Mouse (Mus musculus): ENCODE results near the gene Ccnt2. TPM values are rescaled to one million over a fixed set of nuclear protein-coding genes. Genes with fewer than 3 reads are reported as not detected.

Ccnt2 gene
- total and polyA plus RNA-seq, 3 experiments = 18.1 to 30.8 (median 27.4) TPM

DNA sequence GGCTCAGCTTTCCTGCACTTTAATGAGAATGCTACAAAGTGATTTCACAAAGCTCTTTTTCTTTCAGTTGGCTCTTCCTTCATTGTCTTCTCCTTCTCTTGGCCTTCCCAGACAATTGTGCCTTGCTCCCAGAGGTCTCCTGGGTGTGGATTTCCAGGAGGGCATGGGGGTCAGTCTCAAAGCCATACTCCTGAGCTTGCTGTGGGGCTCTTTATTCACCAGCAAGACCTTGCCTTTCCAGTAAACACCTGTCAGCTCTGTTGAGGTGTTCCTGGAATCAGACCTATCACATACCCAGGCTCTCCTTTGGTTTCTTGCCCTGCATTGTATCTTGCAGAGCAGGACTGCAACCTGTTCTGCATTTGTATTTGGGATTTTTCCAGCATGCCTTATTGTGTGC lies 9.9 kb downstream of the Ccnt2 start:
- H3K4me1 ChIP-seq (ENCODE audit: control insufficient read depth in 1 of 2, insufficient read depth in 2 of 2) = peaks cover 11 to 73% of the 10 kb centered on the region in 2 experiments
- H3K9me3 ChIP-seq (replicated peaks; ENCODE audit: low read length) = no peaks in the 10 kb centered on the region
- DNase-seq (ENCODE audit: extremely low read depth) = no peak
- peaks cover 87% of the 10 kb centered on the region for H3K79me2 ChIP-seq (replicated peaks; ENCODE audit: control insufficient read depth, extremely low read depth, insufficient read depth, poor library complexity, severe bottlenecking)
- in situ Hi-C loops (cut with MboI; ENCODE audit: low pct_ligation_motif_present, low pct_unique_long_range_greater_than_20kb, low sequenced_read_pairs) (no loop called here), dilution Hi-C loops (cut with MboI; ENCODE audit: extremely low pct_ligation_motif_present, extremely low pct_unique_long_range_greater_than_20kb, low sequenced_read_pairs) (no loop called here)
- no peaks in the 10 kb centered on the region for H3K27me3 ChIP-seq (replicated peaks)
- H3K4me2 ChIP-seq (ENCODE audit: insufficient read depth, low read depth, poor library complexity, severe bottlenecking) = no peak overlapping the region
- H3K27ac ChIP-seq (ENCODE audit: insufficient read depth, low read depth) = no peak overlapping the region
- peaks cover 6 to 52% of the 10 kb centered on the region in 2 experiments for H3K36me3 ChIP-seq (replicated peaks in 1 of 2; ENCODE audit: control insufficient read depth in 1 of 2, insufficient read depth in 1 of 2, low read length in 1 of 2)
- no peak for TF ChIP-seq RCOR1 (conservative IDR thresholded peaks at IDR 0.05; ENCODE audit: low read depth, low read length)
- no peak for TF ChIP-seq EP300 (IDR thresholded peaks at IDR 0.05; ENCODE audit: low read length)
- TF ChIP-seq MAFK (IDR thresholded peaks at IDR 0.05; ENCODE audit: insufficient replicate concordance, low read length) = no peak
- no peak for TF ChIP-seq HCFC1 (IDR thresholded peaks at IDR 0.05; ENCODE audit: low read depth, low read length)
- no peak for TF ChIP-seq JUN (IDR thresholded peaks at IDR 0.05; ENCODE audit: insufficient read depth, low read depth, low read length)
- no peak overlapping the region for H3K4me3 ChIP-seq (replicated peaks in 1 of 3; ENCODE audit: low read depth in 2 of 3, low read length in 2 of 3, poor library complexity in 1 of 3)
- H3K9ac ChIP-seq (ENCODE audit: insufficient read depth, low read depth) = no peak overlapping the region

DNA sequence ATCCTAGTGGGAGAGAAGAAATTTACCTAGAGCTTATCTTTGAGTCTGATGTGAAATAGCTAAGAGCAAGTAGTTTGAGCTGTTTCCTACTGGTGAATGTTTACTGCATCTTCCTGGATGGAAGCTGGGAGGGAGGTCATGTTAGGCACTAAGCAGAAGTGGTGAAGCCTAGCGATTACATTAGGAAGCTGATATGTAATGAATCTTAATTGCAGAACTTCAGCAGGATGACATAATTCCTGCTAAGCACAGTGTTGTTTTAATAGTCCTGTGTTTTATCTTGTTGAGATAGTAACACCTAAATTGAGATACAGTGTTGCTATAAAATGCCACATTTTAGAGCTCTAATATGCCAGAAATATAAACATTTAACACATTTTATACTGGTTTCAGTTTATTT lies 11.9 kb downstream of the Ccnt2 start:
- dilution Hi-C loops (cut with MboI; ENCODE audit: extremely low pct_ligation_motif_present, extremely low pct_unique_long_range_greater_than_20kb, low sequenced_read_pairs) (no loop called here), in situ Hi-C loops (cut with MboI; ENCODE audit: low pct_ligation_motif_present, low pct_unique_long_range_greater_than_20kb, low sequenced_read_pairs) (no loop called here)
- H3K36me3 ChIP-seq (replicated peaks in 1 of 2; ENCODE audit: control insufficient read depth in 1 of 2, insufficient read depth in 1 of 2, low read length in 1 of 2) = peaks cover 6 to 61% of the 10 kb centered on the region in 2 experiments
- H3K4me3 ChIP-seq (replicated peaks in 1 of 3; ENCODE audit: low read depth in 2 of 3, low read length in 2 of 3, poor library complexity in 1 of 3) = no peak overlapping the region
- H3K27ac ChIP-seq (ENCODE audit: insufficient read depth, low read depth) = no peak overlapping the region
- peaks cover 8 to 54% of the 10 kb centered on the region in 2 experiments for H3K4me1 ChIP-seq (ENCODE audit: control insufficient read depth in 1 of 2, insufficient read depth in 2 of 2)
- no peaks in the 10 kb centered on the region for H3K27me3 ChIP-seq (replicated peaks)
- DNase-seq (ENCODE audit: extremely low read depth) = no peak
- H3K79me2 ChIP-seq (replicated peaks; ENCODE audit: control insufficient read depth, extremely low read depth, insufficient read depth, poor library complexity, severe bottlenecking) = peaks cover 89% of the 10 kb centered on the region
- H3K9ac ChIP-seq (ENCODE audit: insufficient read depth, low read depth) = no peak overlapping the region
- no peaks in the 10 kb centered on the region for H3K9me3 ChIP-seq (replicated peaks; ENCODE audit: low read length)
- TF ChIP-seq JUN (IDR thresholded peaks at IDR 0.05; ENCODE audit: insufficient read depth, low read depth, low read length) (no peak), UBTF (IDR thresholded peaks at IDR 0.05; ENCODE audit: low read depth, low read length) (no peak), CTCF (conservative IDR thresholded peaks at IDR 0.05 in 1 of 2, IDR thresholded peaks at IDR 0.05 in 1 of 2; ENCODE audit: low read depth in 2 of 2, low read length in 2 of 2) (no peak), MYC (IDR thresholded peaks at IDR 0.05; ENCODE audit: low read depth, low read length) (no peak), KAT2A (IDR thresholded peaks at IDR 0.05; ENCODE audit: insufficient replicate concordance, low read length) (no peak), CHD1 (IDR thresholded peaks at IDR 0.05; ENCODE audit: low read depth, low read length) (no peak), E2F4 (IDR thresholded peaks at IDR 0.05; ENCODE audit: insufficient replicate concordance, low read depth, low read length) (no peak), JUND (conservative IDR thresholded peaks at IDR 0.05; ENCODE audit: low read depth, low read length) (no peak), MXI1 (IDR thresholded peaks at IDR 0.05; ENCODE audit: low read depth, low read length) (no peak), ZNF384 (IDR thresholded peaks at IDR 0.05; ENCODE audit: low read depth, low read length) (no peak), RAD21 (IDR thresholded peaks at IDR 0.05; ENCODE audit: low read depth, low read length) (no peak), ZKSCAN1 (IDR thresholded peaks at IDR 0.05; ENCODE audit: borderline replicate concordance, low read depth, low read length) (no peak), ZC3H11A (IDR thresholded peaks at IDR 0.05; ENCODE audit: low read depth, low read length) (no peak), EP300 (IDR thresholded peaks at IDR 0.05; ENCODE audit: low read length) (no peak), ELF1 (IDR thresholded peaks at IDR 0.05; ENCODE audit: low read depth, low read length) (no peak), MAZ (IDR thresholded peaks at IDR 0.05; ENCODE audit: low read depth, low read length) (no peak)
- no peak overlapping the region for H3K4me2 ChIP-seq (ENCODE audit: insufficient read depth, low read depth, poor library complexity, severe bottlenecking)

Measured in CH12.LX (cell line).